Mouse (Mus musculus): ENCODE results near the gene Txndc15. TPM values are rescaled to one million over a fixed set of nuclear protein-coding genes. Genes with fewer than 3 reads are reported as not detected.

Txndc15 gene
- polyA plus RNA-seq (2012; rRNA removed) = 74.3 and 74.9 TPM in 2 replicates

- H3K27ac ChIP-seq (ENCODE audit: insufficient read depth, low read length) = peak within 1 kb of the TSS; percentile 85
- peak; percentile 89 to 94 for DNase-seq
- H3K27me3 ChIP-seq (ENCODE audit: control insufficient read depth, insufficient read depth, low read length) = no peaks in the 10 kb centered on the region
- TF ChIP-seq CTCF (IDR thresholded peaks at IDR 0.05; ENCODE audit: borderline replicate concordance, insufficient read depth, low read depth, low read length) (no peak), POLR2A (IDR thresholded peaks at IDR 0.05; ENCODE audit: borderline replicate concordance, insufficient read depth, low read length) (peak; percentile 54; the same call in 1 of the 2 replicates)
- peaks cover 2% of the 10 kb centered on the region for H3K4me1 ChIP-seq (ENCODE audit: control insufficient read depth, insufficient read depth, low read length)
- WGBS = under 1% methylated on average over 63 of the region's 63 CpGs
- H3K4me3 ChIP-seq (replicated peaks; ENCODE audit: insufficient read depth, low read depth, low read length) = peak within 1 kb of the TSS; percentile 78
Observed at GRCm38 (mm10) chr13:55714501-55715166, at the start of gene Txndc15. Txndc15 (plus strand) TSS chr13:55714650.

GRCm38 (mm10) chr13:55668550-55668949, 45.9 kb upstream of the Txndc15 start:
- no peak for DNase-seq
- TF ChIP-seq POLR2A (IDR thresholded peaks at IDR 0.05; ENCODE audit: borderline replicate concordance, insufficient read depth, low read length) (no peak), CTCF (IDR thresholded peaks at IDR 0.05; ENCODE audit: borderline replicate concordance, insufficient read depth, low read depth, low read length) (peak; percentile 37; the same call in 1 of the 2 replicates)
- Histone ChIP-seq H3K4me1 (ENCODE audit: control insufficient read depth, insufficient read depth, low read length) (no peaks in the 10 kb centered on the region), H3K27ac (ENCODE audit: insufficient read depth, low read length) (no peak overlapping the region), H3K27me3 (ENCODE audit: control insufficient read depth, insufficient read depth, low read length) (no peaks in the 10 kb centered on the region), H3K4me3 (replicated peaks; ENCODE audit: insufficient read depth, low read depth, low read length) (no peak overlapping the region)
- WGBS = 82% methylated on average over 6 of the region's 6 CpGs

- TF ChIP-seq POLR2A (IDR thresholded peaks at IDR 0.05; ENCODE audit: borderline replicate concordance, insufficient read depth, low read length) = no peak
- TF ChIP-seq CTCF (IDR thresholded peaks at IDR 0.05; ENCODE audit: borderline replicate concordance, insufficient read depth, low read depth, low read length) = no peak
- DNase-seq = no peak
- no peak overlapping the region for H3K4me3 ChIP-seq (replicated peaks; ENCODE audit: insufficient read depth, low read depth, low read length)
- no peaks in the 10 kb centered on the region for H3K27me3 ChIP-seq (ENCODE audit: control insufficient read depth, insufficient read depth, low read length)
- no peak overlapping the region for H3K27ac ChIP-seq (ENCODE audit: insufficient read depth, low read length)
- H3K4me1 ChIP-seq (ENCODE audit: control insufficient read depth, insufficient read depth, low read length) = no peaks in the 10 kb centered on the region
- WGBS = 97% methylated on average over 6 of the region's 6 CpGs
Observed at GRCm38 (mm10) chr13:55672711-55673110, 41.7 kb upstream of the Txndc15 start.

GRCm38 (mm10) chr13:55677364-55677763, 37.1 kb upstream of the Txndc15 start:
- Histone ChIP-seq H3K27me3 (ENCODE audit: control insufficient read depth, insufficient read depth, low read length) (no peaks in the 10 kb centered on the region), H3K4me1 (ENCODE audit: control insufficient read depth, insufficient read depth, low read length) (no peaks in the 10 kb centered on the region), H3K27ac (ENCODE audit: insufficient read depth, low read length) (no peak overlapping the region), H3K4me3 (replicated peaks; ENCODE audit: insufficient read depth, low read depth, low read length) (no peak overlapping the region)
- no peak for DNase-seq
- WGBS = 93% methylated on average over 8 of the region's 8 CpGs
- TF ChIP-seq POLR2A (IDR thresholded peaks at IDR 0.05; ENCODE audit: borderline replicate concordance, insufficient read depth, low read length) = no peak
- TF ChIP-seq CTCF (IDR thresholded peaks at IDR 0.05; ENCODE audit: borderline replicate concordance, insufficient read depth, low read depth, low read length) = no peak

- 46% methylated on average over 9 of the region's 9 CpGs for WGBS
- H3K27ac ChIP-seq (ENCODE audit: insufficient read depth, low read length) = no peak overlapping the region
- no peaks in the 10 kb centered on the region for H3K27me3 ChIP-seq (ENCODE audit: control insufficient read depth, insufficient read depth, low read length)
- no peak for DNase-seq
- H3K4me1 ChIP-seq (ENCODE audit: control insufficient read depth, insufficient read depth, low read length) = no peaks in the 10 kb centered on the region
- TF ChIP-seq POLR2A (IDR thresholded peaks at IDR 0.05; ENCODE audit: borderline replicate concordance, insufficient read depth, low read length) (no peak), CTCF (IDR thresholded peaks at IDR 0.05; ENCODE audit: borderline replicate concordance, insufficient read depth, low read depth, low read length) (no peak)
- H3K4me3 ChIP-seq (replicated peaks; ENCODE audit: insufficient read depth, low read depth, low read length) = no peak overlapping the region
Observed at GRCm38 (mm10) chr13:55682201-55682600, 32.2 kb upstream of the Txndc15 start.

- no peaks in the 10 kb centered on the region; the same call in 1 of the 2 replicates for H3K4me1 ChIP-seq (ENCODE audit: control insufficient read depth, insufficient read depth, low read length)
- no peak overlapping the region for H3K27ac ChIP-seq (ENCODE audit: insufficient read depth, low read length)
- no peaks in the 10 kb centered on the region for H3K27me3 ChIP-seq (ENCODE audit: control insufficient read depth, insufficient read depth, low read length)
- TF ChIP-seq CTCF (IDR thresholded peaks at IDR 0.05; ENCODE audit: borderline replicate concordance, insufficient read depth, low read depth, low read length) = no peak
- no peak for TF ChIP-seq POLR2A (IDR thresholded peaks at IDR 0.05; ENCODE audit: borderline replicate concordance, insufficient read depth, low read length)
- 93% methylated on average over 3 of the region's 3 CpGs for WGBS
- no peak for DNase-seq
- no peak overlapping the region for H3K4me3 ChIP-seq (replicated peaks; ENCODE audit: insufficient read depth, low read depth, low read length)
Observed at GRCm38 (mm10) chr13:55683581-55683980, 30.9 kb upstream of the Txndc15 start.

GRCm38 (mm10) chr13:55686107-55686633, 28.3 kb upstream of the Txndc15 start:
- WGBS = 73% methylated on average over 9 of the region's 9 CpGs
- Histone ChIP-seq H3K27me3 (ENCODE audit: control insufficient read depth, insufficient read depth, low read length) (no peaks in the 10 kb centered on the region), H3K4me1 (ENCODE audit: control insufficient read depth, insufficient read depth, low read length) (no peaks in the 10 kb centered on the region; the same call in 1 of the 2 replicates), H3K27ac (ENCODE audit: insufficient read depth, low read length) (no peak overlapping the region), H3K4me3 (replicated peaks; ENCODE audit: insufficient read depth, low read depth, low read length) (no peak overlapping the region)
- no peak for DNase-seq
- no peak for TF ChIP-seq CTCF (IDR thresholded peaks at IDR 0.05; ENCODE audit: borderline replicate concordance, insufficient read depth, low read depth, low read length)
- no peak for TF ChIP-seq POLR2A (IDR thresholded peaks at IDR 0.05; ENCODE audit: borderline replicate concordance, insufficient read depth, low read length)
